Mouse (Mus musculus) CD4-positive, CD25-positive, alpha-beta regulatory T cell, adult 2 months (primary cell): ENCODE results near the gene Lrrc41.
A peak's percentile ranks its signal among the peaks of the same experiment; 100 is the strongest.

Source experiments
- DNase-seq: peaks from one replicate; pipeline ENCODE4 v3.0.0-alpha.2; 2012; ENCODE audit warnings: low read depth, low spot score

Lrrc41 gene

DNA sequence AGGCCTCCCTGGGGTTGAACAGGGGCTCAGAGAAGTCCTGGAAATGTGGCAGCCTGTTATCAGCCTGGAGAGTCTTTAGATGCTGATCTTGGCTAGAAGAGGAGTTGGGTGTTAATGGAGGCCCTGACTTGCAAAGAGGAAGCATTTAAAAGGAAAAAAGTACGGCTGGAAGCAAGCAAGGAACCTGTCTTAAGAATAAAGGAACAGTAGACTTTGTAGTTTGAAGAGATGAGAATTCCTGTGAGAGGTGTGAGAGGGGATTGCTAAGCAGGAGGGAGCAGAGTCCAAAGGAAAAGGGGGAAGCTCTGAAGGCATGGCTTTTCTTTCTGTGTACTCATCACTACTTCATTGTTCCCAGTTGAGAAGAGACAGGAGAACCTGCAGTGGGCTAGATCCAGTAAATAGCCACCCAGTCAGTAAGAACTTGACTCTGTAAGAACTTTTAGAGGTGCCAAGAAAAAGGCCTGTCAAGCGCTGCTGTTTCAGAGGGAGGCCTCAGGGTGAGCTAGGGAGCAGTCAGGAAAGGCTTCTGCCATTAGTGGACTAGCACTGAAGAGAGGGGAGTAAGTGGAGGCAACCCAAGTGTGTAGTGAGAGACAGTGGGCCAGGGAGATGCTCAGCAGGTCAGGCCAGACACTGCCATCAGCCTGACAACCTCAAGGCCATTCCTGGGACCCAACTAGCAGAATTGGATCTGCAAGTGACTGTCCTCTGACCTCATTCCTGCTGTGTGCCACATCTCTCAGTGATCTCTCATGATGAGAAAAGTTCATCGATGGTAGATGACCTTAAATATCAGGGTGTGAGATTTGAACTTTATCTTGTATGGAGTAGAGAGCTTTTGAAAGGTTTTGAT, 2.4 kb downstream of the Lrrc41 start:
- peak; percentile 8 for DNase-seq

DNA sequence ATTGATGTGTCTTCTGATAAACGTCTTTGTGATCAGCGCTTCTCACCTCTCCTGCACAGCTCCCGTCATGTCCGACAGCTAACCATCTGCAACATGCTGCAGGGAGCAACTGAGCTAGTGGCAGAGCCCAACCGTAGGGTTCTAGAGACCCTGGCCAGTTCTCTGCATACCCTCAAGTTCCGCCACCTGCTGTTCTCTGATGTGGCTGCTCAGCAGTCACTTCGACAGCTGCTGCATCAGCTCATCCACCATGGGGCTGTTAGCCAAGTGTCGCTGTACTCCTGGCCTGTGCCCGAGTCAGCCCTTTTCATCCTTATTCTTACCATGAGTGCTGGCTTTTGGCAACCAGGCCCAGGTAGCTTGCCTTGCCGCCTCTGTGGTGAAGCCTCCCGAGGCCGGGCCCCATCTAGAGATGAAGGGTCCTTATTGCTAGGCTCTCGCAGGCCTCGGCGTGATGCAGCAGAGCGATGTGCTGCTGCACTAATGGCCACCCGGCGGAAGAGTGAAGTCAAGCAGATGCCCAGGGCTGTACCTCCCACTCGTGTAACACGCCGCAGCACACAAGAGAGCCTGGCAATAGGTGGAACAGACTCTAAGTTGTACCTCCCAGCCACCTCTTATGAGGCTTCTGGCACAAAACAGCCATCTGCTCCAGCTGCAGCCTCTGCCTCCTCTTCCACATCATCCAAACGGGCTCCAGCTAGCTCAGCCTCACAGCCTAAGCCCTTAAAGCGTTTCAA, 13.6 kb downstream of the Lrrc41 start:
- DNase-seq, result no peak

DNA sequence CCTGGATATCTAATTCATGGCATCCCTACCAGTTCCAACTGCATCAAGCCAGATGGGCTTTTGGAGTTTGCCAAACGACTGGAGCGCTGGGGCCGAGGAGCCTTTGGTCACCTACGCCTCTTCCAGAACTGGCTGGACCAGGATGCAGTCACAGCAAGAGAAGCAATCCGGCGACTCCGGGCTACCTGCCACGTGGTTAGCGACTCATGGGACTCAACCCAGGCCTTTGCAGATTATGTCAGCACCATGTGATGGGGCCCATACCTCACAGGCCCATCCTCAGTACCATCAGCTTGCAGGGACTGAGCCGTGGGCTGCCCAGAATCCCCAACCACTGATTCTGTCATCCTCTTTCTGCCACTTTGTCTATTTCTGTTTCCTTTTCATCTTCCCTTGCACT, 21.2 kb downstream of the Lrrc41 start:
- no peak for DNase-seq

DNA sequence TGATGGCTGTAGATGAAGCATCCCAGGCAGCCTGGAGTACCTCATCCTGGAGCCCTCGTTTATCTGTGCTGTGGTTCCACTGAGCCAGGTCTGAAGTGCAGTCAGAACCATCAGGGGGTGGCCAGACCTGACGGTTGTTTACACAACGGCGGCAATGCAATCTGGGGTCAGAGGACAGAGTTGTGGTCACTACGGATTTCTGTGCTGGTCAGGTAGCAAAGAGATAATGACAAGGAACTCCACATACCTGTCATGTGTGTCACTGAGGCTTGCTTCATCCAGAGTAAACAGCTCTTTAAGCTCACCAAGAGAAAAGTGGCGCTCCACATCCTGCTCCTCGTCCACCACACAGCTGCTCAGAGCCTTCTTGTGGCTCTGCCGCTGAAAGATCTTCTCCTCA, 22.1 kb downstream of the Lrrc41 start:
- no peak for DNase-seq

DNA sequence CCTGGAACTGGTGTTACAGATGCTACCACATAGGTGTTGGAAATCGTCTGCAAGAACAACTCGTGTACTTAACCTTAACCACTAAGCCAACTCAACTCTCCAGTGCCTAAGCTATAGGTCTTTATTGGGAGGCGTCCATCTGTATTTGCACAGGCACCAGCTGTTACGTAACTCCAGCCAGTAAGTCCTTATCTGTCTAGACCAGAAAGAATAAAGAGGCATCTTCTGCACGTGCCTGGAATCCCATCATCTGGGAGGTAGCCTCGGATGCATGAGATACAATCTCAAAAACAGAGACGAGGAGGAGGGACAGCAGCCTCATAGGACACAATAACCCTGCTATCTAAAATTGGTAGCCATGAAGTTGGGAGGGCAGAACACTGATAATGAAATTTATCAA, 25.9 kb downstream of the Lrrc41 start:
- no peak for DNase-seq

DNA sequence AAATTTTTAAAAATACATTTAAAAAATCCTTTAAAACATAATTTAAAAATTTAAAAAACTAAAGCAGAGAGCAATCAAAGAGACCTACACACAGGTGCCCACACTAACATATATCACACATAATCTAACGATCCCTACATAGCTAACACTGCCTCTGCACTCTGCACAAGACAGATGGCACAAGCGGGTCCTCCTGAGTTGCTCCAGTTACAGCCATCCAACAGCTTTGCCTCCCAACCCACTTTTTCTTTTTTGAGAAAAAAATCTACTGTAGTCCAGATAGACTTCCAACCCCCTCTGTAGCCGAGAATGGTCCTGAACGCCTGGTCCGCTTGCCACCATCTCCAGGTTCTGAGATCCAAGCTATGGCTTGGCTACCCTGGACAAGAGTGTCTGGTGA, 30.2 kb downstream of the Lrrc41 start:
- DNase-seq, result no peak

DNA sequence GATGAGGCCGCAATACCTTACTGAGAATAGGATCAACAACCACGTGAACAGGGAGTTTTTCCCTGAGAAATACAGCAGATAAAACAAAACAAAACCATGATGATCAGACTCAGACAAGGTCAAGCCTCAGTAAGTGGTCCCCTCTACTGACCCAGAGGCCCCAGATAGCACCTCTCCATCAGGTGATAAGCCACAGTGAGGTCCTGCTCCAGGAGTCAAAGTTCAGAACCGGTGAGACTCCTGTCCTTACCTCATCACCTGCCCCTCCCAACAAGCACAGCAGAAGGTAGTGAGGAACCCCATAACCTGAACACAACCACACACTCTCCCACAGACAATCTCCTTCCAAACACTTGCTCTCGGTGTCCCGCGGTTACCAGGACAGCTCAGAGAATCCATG, 35.6 kb downstream of the Lrrc41 start:
- DNase-seq, result no peak

DNA sequence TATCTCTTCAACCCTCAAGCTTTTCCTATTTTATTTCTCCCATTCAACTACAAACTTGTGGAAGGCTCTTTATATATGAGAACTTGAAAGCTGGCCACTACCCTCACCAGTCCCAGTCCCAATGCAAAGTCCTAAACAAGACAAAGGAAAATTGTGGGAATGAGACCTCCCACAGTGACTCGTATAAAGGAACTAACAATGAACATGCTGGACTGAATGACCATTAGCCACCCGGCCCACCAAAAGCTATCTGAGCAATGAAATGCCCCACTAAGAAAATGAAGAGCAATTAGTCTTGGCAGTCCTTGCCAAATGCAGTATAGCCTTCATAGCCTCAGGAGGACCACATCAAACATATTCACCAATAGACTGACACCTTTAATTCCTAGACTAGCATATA, 36.4 kb downstream of the Lrrc41 start:
- no peak for DNase-seq

DNA sequence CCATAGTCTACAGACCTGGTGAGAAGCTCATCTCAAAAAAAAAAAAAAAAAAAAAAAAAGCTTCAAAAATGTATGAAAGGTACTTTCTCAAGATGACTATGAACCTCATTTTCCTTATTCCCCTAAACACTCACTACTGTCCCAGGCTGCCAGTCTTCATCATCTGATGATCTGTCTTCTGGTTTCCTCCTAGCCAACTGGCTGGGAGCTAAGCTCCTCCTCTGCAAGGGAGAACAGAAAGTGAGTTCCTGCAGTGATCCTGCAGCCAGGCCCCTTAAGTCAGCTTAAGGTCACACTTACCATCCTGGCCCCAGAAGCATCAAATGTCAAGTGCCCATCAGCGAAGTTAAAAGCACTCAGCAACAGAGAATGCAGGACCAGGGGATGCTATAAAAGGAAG, 47.7 kb downstream of the Lrrc41 start:
- peak; percentile 12 for DNase-seq

DNA sequence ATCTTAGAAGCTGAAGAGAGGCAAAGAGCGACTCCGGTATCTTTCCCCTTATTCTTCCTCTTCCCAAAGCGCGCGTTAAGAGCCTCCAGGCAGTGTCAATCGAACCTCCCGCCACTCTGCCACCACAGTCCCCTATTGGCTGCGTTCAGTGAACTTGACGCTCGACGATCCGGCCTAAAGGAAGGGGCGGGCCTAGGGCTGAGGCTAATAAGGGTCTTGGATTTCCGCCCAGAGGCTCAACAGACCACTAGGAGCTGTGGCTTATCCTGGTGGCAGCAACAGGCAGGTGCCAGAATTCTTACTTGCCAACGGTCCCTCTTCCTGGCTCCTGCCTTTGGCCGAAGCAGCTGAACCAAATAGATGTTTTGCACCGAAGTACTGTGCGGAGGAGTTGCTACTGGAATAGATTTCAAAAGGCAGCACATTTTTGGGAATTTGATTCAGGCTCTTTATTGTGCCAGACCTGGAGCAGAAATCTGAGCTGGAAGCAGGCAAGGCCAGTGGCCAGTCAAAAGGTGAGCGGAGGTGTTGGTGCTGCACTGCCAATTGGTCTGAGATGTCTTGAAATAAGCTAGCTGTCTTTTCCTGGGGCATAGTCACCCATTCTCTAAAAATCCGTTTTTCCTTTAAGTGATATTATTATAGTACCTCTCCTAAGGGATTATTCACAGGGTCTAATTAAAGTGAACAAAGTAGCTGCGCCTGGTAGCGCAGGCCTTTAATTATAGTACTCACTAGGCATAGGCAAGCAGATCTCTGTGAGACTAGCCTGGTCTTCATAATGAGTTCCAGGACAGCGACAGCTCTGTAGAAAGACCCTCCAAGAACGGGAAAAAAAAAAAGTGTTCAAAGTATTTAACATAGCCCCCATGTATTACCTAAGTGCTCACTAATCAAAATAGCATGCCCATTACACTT, 48.8 kb downstream of the Lrrc41 start, which contains the start of the genes Rad54l and Pomgnt1:
Rad54l (minus strand) TSS at position 89 of the 918 bp plus-strand sequence.
Pomgnt1 (plus strand) TSS at position 239 of the 918 bp plus-strand sequence.
- DNase-seq, result peak; percentile 83

DNA sequence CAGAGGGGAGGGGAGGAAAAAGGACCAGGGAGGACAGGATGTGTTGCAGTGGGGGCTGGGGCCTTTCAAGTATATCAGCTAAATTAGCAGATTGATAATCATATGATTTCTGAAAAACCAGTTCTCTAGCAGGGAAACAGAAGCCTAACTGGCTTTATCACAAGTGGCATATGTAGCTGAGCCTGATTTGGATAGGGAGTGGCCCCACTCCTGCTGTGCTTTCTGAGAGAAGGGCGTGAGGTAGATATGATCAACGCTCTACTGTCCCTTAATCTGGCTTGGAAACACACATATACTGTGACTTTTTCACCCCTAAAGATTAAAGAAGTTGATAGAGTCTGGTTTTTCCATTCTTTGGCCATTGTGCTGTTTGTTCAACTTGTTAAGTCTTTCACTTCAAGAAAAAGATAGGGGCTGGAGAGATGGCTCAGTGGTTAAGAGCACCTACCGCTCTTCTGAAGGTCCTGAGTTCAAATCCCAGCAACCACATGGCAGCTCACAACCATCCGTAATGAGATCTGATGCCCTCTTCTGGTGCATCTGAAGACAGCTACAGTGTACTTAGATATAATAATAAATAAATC, 50.8 kb downstream of the Lrrc41 start:
- no peak for DNase-seq

DNA sequence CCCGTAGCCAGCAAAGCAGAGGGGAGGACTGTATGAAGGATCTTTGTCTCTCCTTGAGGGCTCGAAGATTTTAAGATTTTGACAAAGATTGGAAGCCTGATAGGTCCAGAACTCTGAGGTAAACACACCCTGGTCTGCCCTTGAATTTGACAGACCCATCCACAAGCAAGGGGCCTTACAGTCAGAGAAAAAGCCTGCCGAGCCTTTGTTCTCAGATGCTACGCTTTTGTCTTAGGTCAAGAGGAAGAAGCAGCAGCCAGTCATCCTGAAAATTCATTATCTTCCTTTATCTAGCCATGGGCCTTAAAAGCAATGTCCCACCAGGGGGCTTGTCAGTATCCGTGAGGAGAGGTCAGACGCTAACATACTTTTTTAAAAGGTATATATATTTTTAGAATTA, 52.9 kb downstream of the Lrrc41 start:
- no peak for DNase-seq

DNA sequence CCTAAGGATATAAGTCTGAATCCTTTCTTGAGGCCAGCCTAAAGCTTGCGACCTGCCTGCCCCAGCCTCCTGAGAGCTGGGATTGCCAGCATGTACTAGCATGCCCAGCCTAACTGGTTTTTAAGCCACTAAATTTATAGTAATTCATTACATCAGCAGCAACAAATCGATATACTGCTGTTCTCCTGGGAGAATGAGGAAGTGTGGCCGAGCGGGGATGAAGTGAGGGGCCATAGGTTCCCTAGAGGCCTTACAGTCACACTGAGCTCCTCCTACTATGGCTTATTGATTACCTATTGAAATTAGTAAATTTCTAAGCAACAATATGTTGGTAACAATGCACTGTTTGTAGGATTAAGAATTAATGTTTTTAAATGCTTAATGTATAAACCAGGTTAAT, 58.1 kb downstream of the Lrrc41 start:
- no peak for DNase-seq

DNA sequence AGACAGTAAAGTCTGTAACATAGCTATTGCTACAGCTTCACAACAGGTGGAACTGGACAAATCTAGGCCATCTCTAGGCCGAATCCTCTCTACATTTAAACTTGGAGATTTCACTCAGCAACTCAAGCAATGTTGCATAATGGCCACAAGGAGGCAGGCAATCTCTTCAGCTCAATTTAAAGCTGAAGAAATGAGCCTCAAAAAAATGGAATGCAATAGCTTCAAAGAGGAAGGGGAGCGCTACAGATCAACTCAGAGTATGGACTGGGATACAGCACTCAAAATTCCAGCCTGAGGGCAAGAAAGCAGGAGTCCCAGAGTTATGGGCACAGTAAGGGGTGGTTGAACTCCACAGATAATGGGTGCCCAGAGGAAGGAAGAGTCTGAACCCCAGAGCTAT, 59.9 kb downstream of the Lrrc41 start:
- DNase-seq, result peak; percentile 58

DNA sequence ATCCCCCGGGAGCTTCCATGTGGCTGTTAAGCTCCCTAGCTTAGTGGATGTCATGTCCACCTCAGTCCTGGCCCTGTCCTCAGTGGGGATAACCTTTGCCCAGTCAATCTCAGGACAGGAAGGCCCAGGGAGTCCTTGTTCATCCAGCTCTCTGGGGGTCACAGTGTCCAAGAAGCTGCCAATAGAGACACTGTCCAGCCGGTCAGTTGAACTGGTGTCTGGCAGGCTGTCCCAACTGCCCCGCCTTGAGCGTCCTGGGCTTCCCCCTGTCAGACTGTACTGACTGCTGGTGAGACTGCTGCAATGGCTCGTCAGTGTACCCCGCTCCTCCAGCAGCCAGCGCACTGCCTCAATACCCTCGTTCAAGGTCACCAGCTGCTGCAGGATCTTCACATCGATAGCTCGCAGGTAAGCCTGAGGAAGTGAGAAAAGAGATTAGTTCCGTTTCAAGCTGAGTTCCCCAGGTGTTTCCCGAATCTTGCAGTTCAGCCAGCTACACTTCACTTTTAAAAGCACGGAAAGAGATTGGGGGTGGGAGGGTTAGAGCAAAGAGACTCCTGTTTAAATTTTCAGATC, 62.4 kb downstream of the Lrrc41 start:
- no peak for DNase-seq

DNA sequence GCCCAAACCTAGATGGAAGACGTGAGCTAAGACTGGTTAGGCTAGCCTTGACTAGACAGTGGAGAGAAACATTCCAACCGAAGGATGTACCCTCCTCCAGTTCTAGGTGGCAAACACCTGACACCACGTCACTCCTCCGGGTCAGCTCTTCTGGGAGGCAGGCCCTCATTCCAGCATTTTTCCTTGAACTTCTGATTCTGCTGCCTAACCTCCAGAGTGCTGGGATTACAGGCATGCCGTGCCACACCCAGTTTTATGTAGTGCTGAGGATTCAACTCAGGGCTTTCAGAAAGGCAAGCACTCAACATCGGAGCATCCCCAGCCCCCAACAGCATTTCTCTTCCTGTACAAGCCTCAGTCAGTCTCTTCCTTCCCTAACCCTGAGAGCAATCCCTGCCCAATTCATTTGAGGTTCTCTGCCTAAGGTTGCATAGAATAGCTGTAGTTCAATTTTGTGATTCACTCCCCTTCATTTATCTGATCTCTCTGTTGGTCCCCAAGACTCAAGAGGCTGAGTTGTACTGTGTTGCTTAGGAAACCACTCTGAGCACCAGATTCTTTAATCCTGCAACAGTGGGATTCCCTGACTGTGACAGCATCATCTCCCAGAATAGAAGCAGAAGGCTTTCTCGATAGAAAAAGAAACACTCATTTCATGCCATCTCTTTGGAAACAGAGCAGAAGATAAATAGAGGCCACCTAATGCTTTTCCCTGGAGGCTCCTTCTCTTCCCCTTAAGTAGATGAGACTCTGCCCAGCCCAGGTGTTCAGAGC, 65.9 kb downstream of the Lrrc41 start:
- DNase-seq, result no peak

DNA sequence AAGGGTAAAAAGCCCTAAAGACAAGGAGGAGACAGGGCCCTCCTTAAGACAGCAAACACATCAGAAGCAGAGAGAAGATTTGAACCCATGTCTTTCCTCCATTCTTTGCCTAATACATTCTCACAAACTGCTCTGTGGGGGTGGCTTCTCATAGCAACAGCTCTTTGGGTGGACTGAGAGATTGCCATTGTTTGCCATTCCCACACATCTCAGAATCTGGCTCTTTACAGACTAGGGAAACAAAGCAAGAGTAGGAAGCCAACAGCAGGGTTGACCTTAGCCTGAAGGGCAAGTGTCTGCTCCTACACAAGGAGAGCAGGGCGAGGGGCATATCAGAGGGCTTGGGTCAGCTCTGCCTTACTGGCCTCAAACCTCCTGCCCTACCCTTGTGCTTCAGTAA, 66.7 kb downstream of the Lrrc41 start:
- no peak for DNase-seq

DNA sequence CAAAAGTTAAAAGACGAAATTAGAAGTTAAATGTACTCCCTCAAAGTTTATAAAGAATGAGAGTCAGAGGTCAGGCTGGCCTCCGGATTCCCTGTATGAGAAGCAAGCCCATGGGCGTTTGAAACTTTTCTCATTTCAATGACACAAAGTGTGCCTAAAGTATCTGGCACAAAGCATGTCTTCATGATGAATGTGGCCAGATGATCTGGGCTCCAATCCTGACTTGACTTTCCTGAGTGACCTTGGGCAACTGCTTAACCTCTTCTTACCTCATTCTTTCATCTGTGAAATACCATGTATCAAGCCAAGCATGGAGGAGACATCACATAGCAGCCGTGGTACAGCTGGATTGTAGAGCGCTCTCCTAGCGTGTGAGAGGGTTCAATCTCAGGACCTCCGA, 67.2 kb downstream of the Lrrc41 start:
- DNase-seq, result no peak

DNA sequence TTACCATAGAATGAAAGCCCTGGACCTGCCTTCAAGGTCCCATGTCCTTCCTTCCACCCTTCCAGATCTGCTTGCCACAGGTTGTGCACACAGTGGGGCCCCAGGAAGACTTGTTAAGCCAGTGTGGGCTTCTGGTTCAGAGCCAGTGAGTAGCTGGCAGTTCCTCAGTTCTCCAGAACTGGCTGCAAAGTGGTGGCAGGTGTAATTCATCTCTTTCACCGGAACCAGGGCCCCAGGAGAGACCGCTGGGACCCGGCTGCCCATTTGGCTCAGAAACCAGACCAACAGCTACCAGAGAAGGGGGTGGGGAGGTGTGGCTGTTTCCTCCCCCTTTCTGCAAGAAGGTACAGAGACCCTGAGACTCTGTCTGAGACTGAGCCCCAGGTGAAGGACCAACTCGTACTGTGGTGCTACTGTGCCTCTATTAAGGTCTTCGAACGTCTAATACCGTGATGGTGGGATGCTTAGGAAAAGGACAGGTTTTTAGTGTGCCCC, 68.3 kb downstream of the Lrrc41 start:
- no peak for DNase-seq
